ENCODE assay signal across 22 mouse cellular contexts in genomic region chr13:77131132-77131531, GRCm38 (mm10). TPM values are rescaled to one million over a fixed set of nuclear protein-coding genes. Genes with fewer than 3 reads are reported as not detected.
DNase-seq lines count a peak whose midpoint lies in the region; ATAC-seq and TF ChIP-seq lines count a peak whose summit lies in the region.
"Had no signal": no experiment of that assay in that cellular context is flagged by ENCODE, and none has a peak within 500 bp of the region (broad histone marks: within the 10 kb centered on the region; RNA-seq: fewer than 3 reads in every experiment).

No protein-coding gene starts in this region.

- no peaks in the 10 kb centered on the region for H3K9me3 ChIP-seq in forebrain, postnatal 0 days (ENCODE audit: low read length)
- no peaks in the 10 kb centered on the region for H3K9me3 ChIP-seq in forebrain, embryonic 14.5 days (replicated peaks; ENCODE audit: control insufficient read depth, low read length)
- H3K9me3 ChIP-seq in megakaryocyte, embryonic 14.5 days: no peaks in the 10 kb centered on the region
- H3K9me3 ChIP-seq: embryonic facial prominence, embryonic 10.5 days; forebrain, embryonic 13.5 days; hindbrain, embryonic 15.5 days had no signal

- no peak overlapping the region for H3K4me3 ChIP-seq in forebrain, postnatal 0 days (ENCODE audit: low read depth, low read length)
- H3K4me3 ChIP-seq in forebrain, embryonic 14.5 days (ENCODE audit: low read depth, low read length): no peak overlapping the region
- peak overlapping the region; percentile 76 for H3K4me3 ChIP-seq in megakaryocyte, embryonic 14.5 days (replicated peaks)
- H3K4me3 ChIP-seq: embryonic facial prominence, embryonic 10.5 days; forebrain, embryonic 13.5 days; hindbrain, embryonic 15.5 days had no signal

- H3K4me1 ChIP-seq in forebrain, postnatal 0 days (ENCODE audit: insufficient read depth): no peaks in the 10 kb centered on the region; the same call in 1 of the 2 replicates
- no peaks in the 10 kb centered on the region; the same call in 1 of the 2 replicates for H3K4me1 ChIP-seq in forebrain, embryonic 14.5 days (ENCODE audit: control insufficient read depth, insufficient read depth, low read length)
- H3K4me1 ChIP-seq in megakaryocyte, embryonic 14.5 days: peaks cover 23% of the 10 kb centered on the region

- no peak overlapping the region for H3K9ac ChIP-seq in forebrain, postnatal 0 days
- no peak overlapping the region for H3K9ac ChIP-seq in forebrain, embryonic 14.5 days (ENCODE audit: low read length)
- H3K9ac ChIP-seq: forebrain, embryonic 13.5 days; hindbrain, embryonic 15.5 days had no signal

- no peak for TF ChIP-seq CTCF in forebrain, postnatal 0 days (IDR thresholded peaks at IDR 0.05; ENCODE audit: low read depth)

- no peak overlapping the region for H3K4me2 ChIP-seq in forebrain, postnatal 0 days (ENCODE audit: low read depth)
- H3K4me2 ChIP-seq in forebrain, embryonic 14.5 days (ENCODE audit: low read length): no peak overlapping the region
- H3K4me2 ChIP-seq: forebrain, embryonic 13.5 days; heart, embryonic 11.5 days; hindbrain, embryonic 15.5 days had no signal

- H3K36me3 ChIP-seq in forebrain, postnatal 0 days (ENCODE audit: insufficient read depth): no peaks in the 10 kb centered on the region
- H3K36me3 ChIP-seq in forebrain, embryonic 14.5 days (ENCODE audit: control insufficient read depth, insufficient read depth, low read length): no peaks in the 10 kb centered on the region
- H3K36me3 ChIP-seq in megakaryocyte, embryonic 14.5 days (replicated peaks; ENCODE audit: low read length): no peaks in the 10 kb centered on the region
- H3K36me3 ChIP-seq: hindbrain, embryonic 15.5 days had no signal

- ATAC-seq in forebrain, postnatal 0 days: peak; percentile 5
- no peak for ATAC-seq in forebrain, embryonic 14.5 days
- no peak for ATAC-seq in megakaryocyte, adult 5-6 weeks (ENCODE audit: poor library complexity, severe bottlenecking)
- ATAC-seq: activated CD4-positive, CD25-positive, alpha-beta regulatory T cell, adult 4 months; forebrain, embryonic 13.5 days; intestine, embryonic 16.5 days; Patski had no signal

- intact Hi-C loops in heart, postnatal 14 days (cut with DNase I): no loop called here
- intact Hi-C loops in gastrocnemius, postnatal 14 days (cut with DNase I; ENCODE audit: low total_unique reads): no loop called here

- 70% methylated on average over 2 of the region's 2 CpGs for WGBS in forebrain, postnatal 0 days
- 83% methylated on average over 2 of the region's 2 CpGs for WGBS in forebrain, embryonic 14.5 days

- no peak for DNase-seq in forebrain, postnatal 0 days
- DNase-seq in forebrain, embryonic 14.5 days (ENCODE audit: low spot score): no peak
- peak; percentile 13 for DNase-seq in heart, adult 8-10 months (ENCODE audit: low spot score)
- DNase-seq in heart, postnatal 14 days: no peak
- no peak for DNase-seq in spleen, postnatal 14 days (ENCODE audit: low spot score in 2 of 2)
- no peak for DNase-seq in gastrocnemius, postnatal 14 days
- DNase-seq: adrenal gland, adult 2 months; adrenal gland, postnatal 25 days; cerebellum, adult 2 months; cerebellum, postnatal 10 days; gastrocnemius, postnatal 36 days; kidney, adult 2 months had no signal

- H3K27me3 ChIP-seq in forebrain, postnatal 0 days (ENCODE audit: insufficient read depth, low read length): no peaks in the 10 kb centered on the region
- H3K27me3 ChIP-seq in forebrain, embryonic 14.5 days (replicated peaks; ENCODE audit: control insufficient read depth, insufficient read depth, low read length): no peaks in the 10 kb centered on the region
- H3K27me3 ChIP-seq in megakaryocyte, embryonic 14.5 days (replicated peaks): no peaks in the 10 kb centered on the region
- H3K27me3 ChIP-seq: CH12.LX; forebrain, embryonic 13.5 days; hindbrain, embryonic 15.5 days; Patski had no signal

- H3K27ac ChIP-seq in forebrain, postnatal 0 days (ENCODE audit: low read depth, low read length): no peak overlapping the region
- H3K27ac ChIP-seq in forebrain, embryonic 14.5 days (ENCODE audit: low read depth, low read length): no peak overlapping the region
- H3K27ac ChIP-seq: embryonic facial prominence, embryonic 10.5 days; forebrain, embryonic 13.5 days; hindbrain, embryonic 15.5 days had no signal

RNA-seq across cellular contexts. Expression of gene Slf1, which starts 4.1 kb away (rescaled TPM):
- total RNA-seq in forebrain, postnatal 0 days (2014; rRNA removed): 61.7 and 62.9 TPM in 2 replicates
- polyA plus RNA-seq in forebrain, postnatal 0 days (2015; fragmentation: Nextera tagmentation; extraction: Ambion mirVana): 42.3 and 49.2 TPM in 2 replicates
- polyA plus RNA-seq in forebrain, embryonic 14.5 days (2014; fragmentation: Nextera tagmentation; extraction: Ambion mirVana): 69.3 and 82.6 TPM in 2 replicates
- 10 to 100 TPM; 24.1 to 33.3 (median 25.8) TPM for total RNA-seq in heart, adult 8-10 months (2022)
- 10 to 100 TPM; 16.0 to 17.2 TPM for total RNA-seq in heart, postnatal 14 days (2021)
- 0.64 TPM in 1 of 2 replicates, not detected in the other for polyA plus RNA-seq in megakaryocyte, embryonic 14.5 days (2012; ENCODE audit: insufficient read depth, low replicate concordance)
- 10.8 and 11.2 TPM in 2 replicates for total RNA-seq in megakaryocyte, adult 5-6 weeks (2015)
- 13.6 and 16.5 TPM in 2 replicates for total RNA-seq in megakaryocyte, adult 5-6 weeks (2017)
- 1 to 10 TPM; 4.1 to 4.7 TPM for total RNA-seq in gastrocnemius, postnatal 14 days (2021)

RNA-seq across cellular contexts. Expression of gene 2210408I21Rik, which starts 4.2 kb away (rescaled TPM):
- total RNA-seq in forebrain, postnatal 0 days (2014; rRNA removed): 17.5 and 20.2 TPM in 2 replicates
- 9.4 and 12.0 TPM in 2 replicates for polyA plus RNA-seq in forebrain, postnatal 0 days (2015; fragmentation: Nextera tagmentation; extraction: Ambion mirVana)
- polyA plus RNA-seq in forebrain, embryonic 14.5 days (2014; fragmentation: Nextera tagmentation; extraction: Ambion mirVana): 10.9 and 11.9 TPM in 2 replicates
- 1 to 10 TPM; 5.5 to 7.2 (median 5.9) TPM for total RNA-seq in heart, adult 8-10 months (2022)
- 1 to 10 TPM; 5.7 to 6.2 TPM for total RNA-seq in heart, postnatal 14 days (2021)
- polyA plus RNA-seq in megakaryocyte, embryonic 14.5 days (2012; ENCODE audit: insufficient read depth, low replicate concordance): not detected in 2 replicates
- 1.4 and 1.5 TPM in 2 replicates for total RNA-seq in megakaryocyte, adult 5-6 weeks (2015)
- 0.04 and 0.99 TPM in 2 replicates for total RNA-seq in megakaryocyte, adult 5-6 weeks (2017)
- total RNA-seq in gastrocnemius, postnatal 14 days (2021): 1 to 10 TPM; 2.8 to 3.6 TPM
